In genomic region chr13:95323400-95323799, GRCm38 (mm10) we compare ENCODE assay signal across 8 mouse cellular contexts. TPM values are rescaled to one million over a fixed set of nuclear protein-coding genes. Genes with fewer than 3 reads are reported as not detected.
DNase-seq lines count a peak whose midpoint lies in the region; ATAC-seq and TF ChIP-seq lines count a peak whose summit lies in the region.

Gene Zbed3 (plus strand): TSS chr13:95323612.

- peak within 1 kb of the TSS; percentile 84 for H3K4me3 ChIP-seq in cerebellum, adult 2 months (replicated peaks; ENCODE audit: insufficient read depth, low read depth, low read length)
- peak within 1 kb of the TSS; percentile 94 for H3K4me3 ChIP-seq in heart, embryonic 12.5 days
- H3K4me3 ChIP-seq in kidney, embryonic 16.5 days (ENCODE audit: low read length) = peak within 1 kb of the TSS; percentile 85
- peak within 1 kb of the TSS; percentile 91 for H3K4me3 ChIP-seq in midbrain, embryonic 10.5 days

- 92% methylated on average over 6 of the region's 6 CpGs for WGBS in cerebellum, adult 2 months
- 85% methylated on average over 6 of the region's 6 CpGs for WGBS in heart, embryonic 12.5 days
- WGBS in kidney, embryonic 16.5 days = 83% methylated on average over 6 of the region's 6 CpGs
- WGBS in midbrain, embryonic 10.5 days = 87% methylated on average over 6 of the region's 6 CpGs

- H3K4me1 ChIP-seq in cerebellum, adult 2 months (ENCODE audit: control insufficient read depth, insufficient read depth, low read length) = no peaks in the 10 kb centered on the region
- H3K4me1 ChIP-seq in heart, embryonic 12.5 days (replicated peaks) = peaks cover 18% of the 10 kb centered on the region
- peaks cover 38% of the 10 kb centered on the region for H3K4me1 ChIP-seq in kidney, embryonic 16.5 days (ENCODE audit: insufficient read depth, low read length)
- H3K4me1 ChIP-seq in midbrain, embryonic 10.5 days = peaks cover 35% of the 10 kb centered on the region

- peak within 1 kb of the TSS; percentile 99 for H3K9ac ChIP-seq in heart, embryonic 12.5 days
- H3K9ac ChIP-seq in kidney, embryonic 16.5 days (replicated peaks; ENCODE audit: low read length) = peak within 1 kb of the TSS; percentile 98

- DNase-seq in cerebellum, adult 2 months = no peak
- DNase-seq in cerebellum, adult 9-11 months = no peak
- no peak for DNase-seq in adrenal gland, adult 8-10 months
- DNase-seq in midbrain, embryonic 10.5 days (ENCODE audit: low spot score) = no peak
- no peak for DNase-seq in retina, embryonic 14.5 days (ENCODE audit: low spot score)
- no peak for DNase-seq in thymus, postnatal 36 days

- peak within 1 kb of the TSS; percentile 80; the same call in 1 of the 2 replicates for H3K27ac ChIP-seq in cerebellum, adult 2 months (ENCODE audit: insufficient read depth, low read length)
- H3K27ac ChIP-seq in heart, embryonic 12.5 days (ENCODE audit: poor library complexity, severe bottlenecking) = peak within 1 kb of the TSS; percentile 97
- peak within 1 kb of the TSS; percentile 100 for H3K27ac ChIP-seq in kidney, embryonic 16.5 days (ENCODE audit: low read length)
- H3K27ac ChIP-seq in midbrain, embryonic 10.5 days (replicated peaks) = peak within 1 kb of the TSS; percentile 100

- ATAC-seq in heart, embryonic 12.5 days (ENCODE audit: insufficient number of reproducible peaks, low FRiP score) = no peak
- no peak for ATAC-seq in kidney, embryonic 16.5 days (ENCODE audit: low FRiP score, low TSS enrichment)

- TF ChIP-seq POLR2A in cerebellum, adult 2 months (IDR thresholded peaks at IDR 0.05; ENCODE audit: borderline replicate concordance, insufficient read depth, low read length) = no peak

- no peak for TF ChIP-seq CTCF in cerebellum, adult 2 months (IDR thresholded peaks at IDR 0.05; ENCODE audit: borderline replicate concordance, insufficient read depth, low read depth, low read length)

- 0 out of 2 replicates have a peak, but pooled peaks cover under 1% of the 10 kb centered on the region for H3K36me3 ChIP-seq in heart, embryonic 12.5 days
- no peaks in the 10 kb centered on the region for H3K36me3 ChIP-seq in kidney, embryonic 16.5 days (ENCODE audit: insufficient read depth, low read length)
- H3K36me3 ChIP-seq in midbrain, embryonic 10.5 days = no peaks in the 10 kb centered on the region

- H3K9me3 ChIP-seq in heart, embryonic 12.5 days (replicated peaks) = no peaks in the 10 kb centered on the region
- H3K9me3 ChIP-seq in kidney, embryonic 16.5 days (ENCODE audit: low read length) = no peaks in the 10 kb centered on the region
- no peaks in the 10 kb centered on the region for H3K9me3 ChIP-seq in midbrain, embryonic 10.5 days (replicated peaks)

- H3K27me3 ChIP-seq in cerebellum, adult 2 months (ENCODE audit: control insufficient read depth, insufficient read depth, low read length) = no peaks in the 10 kb centered on the region
- H3K27me3 ChIP-seq in heart, embryonic 12.5 days (replicated peaks) = no peaks in the 10 kb centered on the region
- no peaks in the 10 kb centered on the region for H3K27me3 ChIP-seq in kidney, embryonic 16.5 days (ENCODE audit: insufficient read depth, low read length)
- H3K27me3 ChIP-seq in midbrain, embryonic 10.5 days (ENCODE audit: low read depth, poor library complexity, severe bottlenecking) = no peaks in the 10 kb centered on the region

- peak within 1 kb of the TSS; percentile 95 for H3K4me2 ChIP-seq in heart, embryonic 12.5 days
- peak within 1 kb of the TSS; percentile 74 for H3K4me2 ChIP-seq in kidney, embryonic 16.5 days (replicated peaks; ENCODE audit: low read depth, low read length)

RNA-seq across cellular contexts. Expression of gene Zbed3, which starts in this region (rescaled TPM):
- 15.6 and 17.4 TPM in 2 replicates for polyA plus RNA-seq in cerebellum, adult 2 months (2012; rRNA removed)
- 10 to 100 TPM; 19.6 to 30.0 (median 26.0) TPM for total RNA-seq in adrenal gland, adult 8-10 months (2022)
- 60.0 and 64.3 TPM in 2 replicates for polyA plus RNA-seq in heart, embryonic 12.5 days (2016; fragmentation: Nextera tagmentation; extraction: Ambion mirVana)
- polyA plus RNA-seq in kidney, embryonic 16.5 days (2015; fragmentation: Nextera tagmentation; extraction: Ambion mirVana) = 77.8 and 85.6 TPM in 2 replicates
- polyA plus RNA-seq in midbrain, embryonic 10.5 days (2016; fragmentation: Nextera tagmentation; extraction: Ambion mirVana) = 47.6 and 56.1 TPM in 2 replicates
